Mouse (Mus musculus) erythroblast, embryonic 14.5 days (primary cell): ENCODE results near the gene Morf4l2. TPM values are rescaled to one million over a fixed set of nuclear protein-coding genes. Genes with fewer than 3 reads are reported as not detected.
"Not testable (repeated sequence)": the region's sequence is repeated elsewhere in the genome, so short reads cannot be mapped to it uniquely, and the experiment has no call there.

ENCODE experiments used
- H3K27me3 ChIP-seq: 2 replicates; pipeline ENCODE4 v1.6.1; 2012; ENCODE audit warnings: inconsistent platforms; ENCODE audit not compliant: control insufficient read depth
- H3K36me3 ChIP-seq: 2 replicates; pipeline ENCODE4 v1.6.1; 2012; ENCODE audit warnings: mild to moderate bottlenecking, inconsistent platforms; ENCODE audit not compliant: control insufficient read depth
- H3K4me1 ChIP-seq: 2 replicates; pipeline ENCODE4 v1.6.1; 2012; ENCODE audit warnings: inconsistent platforms; ENCODE audit not compliant: control insufficient read depth
- H3K4me3 ChIP-seq: replicated peaks from 2 replicates; pipeline ENCODE3; 2012; ENCODE audit warnings: moderate library complexity, mild to moderate bottlenecking, inconsistent platforms
- H3K9me3 ChIP-seq: 2 replicates; pipeline ENCODE4 v1.6.1; 2012; ENCODE audit warnings: low read length, inconsistent platforms, mixed read lengths; ENCODE audit not compliant: control insufficient read depth
- GATA1 ChIP-seq: IDR thresholded peaks from 2 replicates; pipeline ENCODE4 v1.6.1; 2012; ENCODE audit warnings: low read length, inconsistent platforms, mixed read lengths
- TAL1 ChIP-seq: IDR thresholded peaks from 3 replicates; pipeline ENCODE4 v1.6.1; 2012; ENCODE audit warnings: low read length, inconsistent platforms, mixed read lengths
- polyA plus RNA-seq: library from polyadenylated mRNA; stranded (reverse); fragments of >175 nt; gene quantifications from 2 replicates; pipeline ENCODE4 v1.2.3, GENCODE M21; 2012

Morf4l2 gene
- polyA plus RNA-seq, 1 experiment = 24.0 TPM

- TF ChIP-seq GATA1 (no peak), TAL1 (no peak)
- Histone ChIP-seq H3K36me3 (no peaks in the 10 kb centered on the region), H3K4me1 (no peaks in the 10 kb centered on the region), H3K9me3 (no peaks in the 10 kb centered on the region), H3K27me3 (peaks cover 14% of the 10 kb centered on the region), H3K4me3 (peak overlapping the region; percentile 53)
These were observed 34.7 kb downstream of the Morf4l2 start for GRCm38 (mm10) chrX:136708782-136709181.

- peaks cover 14% of the 10 kb centered on the region for H3K27me3 ChIP-seq
- peak overlapping the region; percentile 53 for H3K4me3 ChIP-seq
- no peak for TF ChIP-seq GATA1
- no peak for TF ChIP-seq TAL1
- no peaks in the 10 kb centered on the region for H3K36me3 ChIP-seq
- H3K4me1 ChIP-seq = no peaks in the 10 kb centered on the region
- no peaks in the 10 kb centered on the region for H3K9me3 ChIP-seq
These were observed 35.3 kb downstream of the Morf4l2 start for GRCm38 (mm10) chrX:136708168-136708681.

GRCm38 (mm10) chrX:136707446-136708167, 35.9 kb downstream of the Morf4l2 start, which contains the start of gene Tceal1:
Gene Tceal1, plus strand, starts transcription at chrX:136707982.
- H3K27me3 ChIP-seq = peaks cover 14% of the 10 kb centered on the region
- peak within 1 kb of the TSS; percentile 53 for H3K4me3 ChIP-seq
- no peak for TF ChIP-seq GATA1
- no peak for TF ChIP-seq TAL1
- H3K9me3 ChIP-seq = no peaks in the 10 kb centered on the region
- H3K4me1 ChIP-seq = no peaks in the 10 kb centered on the region
- no peaks in the 10 kb centered on the region for H3K36me3 ChIP-seq

- Histone ChIP-seq H3K36me3 (no peaks in the 10 kb centered on the region), H3K9me3 (no peaks in the 10 kb centered on the region; the same call in 1 of the 2 replicates), H3K27me3 (no peaks in the 10 kb centered on the region), H3K4me3 (no peak overlapping the region), H3K4me1 (no peaks in the 10 kb centered on the region)
- TF ChIP-seq TAL1 = no peak
- no peak for TF ChIP-seq GATA1
These were observed 50.3 kb downstream of the Morf4l2 start for GRCm38 (mm10) chrX:136693196-136693595.

- TF ChIP-seq GATA1 = no peak
- TF ChIP-seq TAL1 = no peak
- Histone ChIP-seq H3K9me3 (peaks cover 4% of the 10 kb centered on the region; the same call in 1 of the 2 replicates), H3K27me3 (no peaks in the 10 kb centered on the region), H3K36me3 (no peaks in the 10 kb centered on the region), H3K4me1 (no peaks in the 10 kb centered on the region), H3K4me3 (no peak overlapping the region)
These were observed 51.2 kb downstream of the Morf4l2 start for GRCm38 (mm10) chrX:136692294-136692675.

- H3K36me3 ChIP-seq, H3K9me3 ChIP-seq, H3K4me1 ChIP-seq, H3K27me3 ChIP-seq, H3K4me3 ChIP-seq: not testable (repeated sequence)
These were observed 51.7 kb downstream of the Morf4l2 start for GRCm38 (mm10) chrX:136691606-136692293.

Other genes with a start within 250 kb of the Morf4l2 start
- gene Kir3dl1, start 225.7 kb downstream of the Morf4l2 start, polyA plus RNA-seq = not detected in 2 replicates
- gene Kir3dl2, start 199.6 kb downstream of the Morf4l2 start, polyA plus RNA-seq = not detected in 2 replicates
- not detected in 2 replicates for gene Tceal3, start 152.8 kb downstream of the Morf4l2 start, polyA plus RNA-seq
- gene Tceal1, start 35.7 kb downstream of the Morf4l2 start, polyA plus RNA-seq = not detected in 2 replicates
- not detected in 2 replicates for gene Glra4, start 36.5 kb upstream of the Morf4l2 start, polyA plus RNA-seq
- gene Plp1, start 79.0 kb upstream of the Morf4l2 start, polyA plus RNA-seq = 0.01 TPM in 1 of 2 replicates, not detected in the other
- not detected in 2 replicates for gene Rab9b, start 125.1 kb upstream of the Morf4l2 start, polyA plus RNA-seq
- gene H2bfm, start 183.6 kb upstream of the Morf4l2 start, polyA plus RNA-seq = not detected in 2 replicates
- gene Tmsb15b2, start 231.8 kb upstream of the Morf4l2 start, polyA plus RNA-seq = not detected in 2 replicates
- gene Tmsb15l, start 233.2 kb upstream of the Morf4l2 start, polyA plus RNA-seq = not detected in 2 replicates
- not detected in 2 replicates for gene Tmsb15b1, start 233.2 kb upstream of the Morf4l2 start, polyA plus RNA-seq
- gene Zcchc18, start 249.5 kb upstream of the Morf4l2 start, polyA plus RNA-seq = not detected in 2 replicates